Mouse (Mus musculus): ENCODE data around the gene Nr2e3.
"Not testable (repeated sequence)": the region's sequence is repeated elsewhere in the genome, so short reads cannot be mapped to it uniquely, and the experiment has no call there.

Nr2e3 gene

DNA sequence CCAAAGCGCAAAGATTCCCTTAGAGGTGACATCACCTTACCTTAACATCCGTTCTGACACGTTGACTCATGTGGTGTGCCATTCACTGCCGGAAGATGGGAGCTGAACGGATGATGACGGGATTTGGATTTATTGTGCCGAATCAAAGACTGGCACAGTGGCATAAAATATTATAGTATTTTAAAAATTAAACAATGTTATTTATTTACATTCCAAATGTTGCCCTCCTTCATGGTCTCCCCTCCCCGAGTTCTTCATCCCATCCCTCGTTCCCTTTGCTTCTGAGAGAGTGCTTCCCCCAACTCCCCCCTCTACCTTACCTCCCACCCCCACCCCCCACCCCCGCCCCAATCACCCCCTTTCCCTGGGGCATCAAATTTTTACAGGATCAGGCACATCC is at the start of gene Nr2e3:
TSS of gene Nr2e3 (minus strand) at position 101 of the 400 bp plus-strand sequence.
- no peak for DNase-seq

DNA sequence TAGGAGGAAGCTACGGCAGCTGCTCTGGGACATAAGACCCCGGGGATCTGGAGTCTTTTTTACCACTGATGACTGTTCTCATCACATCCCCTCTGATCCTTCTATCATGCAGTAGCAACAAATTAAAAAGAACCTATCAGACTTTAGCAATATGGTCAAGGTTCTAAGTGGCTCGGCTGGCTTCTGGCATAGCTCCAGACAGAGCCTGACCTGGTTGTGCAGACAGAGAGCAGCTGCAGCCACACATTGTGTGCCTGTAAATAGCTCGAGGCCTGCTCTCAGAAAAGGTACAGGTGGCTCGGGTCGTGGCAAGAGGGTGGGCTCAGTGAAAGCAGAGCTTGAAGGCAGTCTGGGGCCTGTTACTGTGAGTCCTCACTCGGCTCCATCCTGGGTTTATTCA is 48.5 kb upstream of the Nr2e3 start:
- no peak for DNase-seq

DNA sequence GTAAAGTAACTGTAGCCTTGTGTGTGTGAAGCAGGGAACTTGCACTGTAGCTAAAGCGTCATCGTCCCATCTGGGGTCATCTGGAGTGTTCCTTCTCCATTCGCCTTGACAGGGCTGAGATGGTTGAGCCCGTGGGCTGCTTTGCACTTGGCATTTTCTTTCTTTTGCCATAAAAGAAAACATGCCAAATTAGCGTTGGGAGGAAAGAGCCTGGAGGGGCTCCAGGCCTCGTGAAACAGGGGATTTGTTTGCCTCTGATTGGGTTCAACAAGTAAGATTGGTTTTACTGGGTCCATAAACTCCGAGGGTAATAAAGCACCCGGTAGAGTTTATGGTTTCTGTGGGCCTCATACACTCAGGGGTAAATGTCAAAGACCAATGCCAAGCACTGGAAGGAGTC is 41.9 kb upstream of the Nr2e3 start:
- no peak for DNase-seq

DNA sequence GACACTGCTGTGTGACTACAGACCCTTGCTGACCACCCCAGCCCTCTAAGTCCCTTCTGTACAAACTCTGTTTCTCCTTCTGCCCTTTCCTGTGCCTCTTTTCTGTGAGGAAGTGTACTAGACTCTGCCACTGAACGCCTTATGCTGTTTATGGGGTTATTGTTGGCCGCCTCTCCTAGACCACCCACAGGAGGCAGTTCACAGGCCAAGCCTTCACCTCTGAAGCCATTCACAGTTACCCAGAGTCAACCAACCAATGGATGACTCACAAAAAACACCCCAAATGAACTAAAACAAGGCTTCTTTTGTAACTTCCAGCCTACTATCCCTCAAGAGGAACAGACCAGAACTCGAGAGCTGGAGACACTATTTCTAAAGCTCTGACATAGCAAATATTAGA is 41.0 kb upstream of the Nr2e3 start:
- no peak for DNase-seq

DNA sequence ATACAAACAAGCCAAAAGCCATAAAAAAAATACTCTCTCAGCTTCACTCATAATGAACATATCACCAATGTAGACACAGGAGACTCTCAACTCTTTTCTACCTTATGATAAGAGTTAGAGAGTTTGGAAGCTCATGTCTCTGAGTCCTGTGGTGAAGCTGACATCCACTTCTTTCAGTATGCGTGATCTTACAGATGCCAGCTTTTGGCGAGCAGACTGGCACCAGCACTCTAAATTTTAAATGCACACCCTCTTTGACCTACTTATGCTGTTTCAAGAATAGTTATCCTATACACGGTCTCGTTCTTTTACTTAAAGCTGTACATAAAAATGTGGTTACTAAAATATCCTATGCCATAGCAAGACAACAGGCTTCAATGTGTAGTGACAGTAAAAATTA is 37.3 kb upstream of the Nr2e3 start:
- no peak for DNase-seq

DNA sequence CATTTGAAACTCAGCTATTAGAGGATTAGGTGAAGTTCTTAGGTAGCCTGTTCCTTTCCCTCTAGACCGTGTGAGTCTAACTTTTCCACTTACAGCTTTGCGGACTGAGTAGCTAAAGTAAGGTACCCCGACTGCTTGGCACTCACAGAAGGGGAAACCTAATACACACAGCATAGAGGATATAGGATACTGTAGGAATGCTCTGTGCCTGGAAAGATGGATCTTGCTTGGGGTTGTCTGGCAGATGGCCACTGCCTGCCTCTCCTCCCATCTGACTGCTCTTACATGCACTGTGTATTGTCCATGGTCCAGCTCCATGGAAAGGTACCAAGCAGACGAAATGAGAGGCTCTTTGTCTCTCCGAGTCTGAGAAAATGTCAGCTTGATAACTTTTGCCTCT is 30.9 kb upstream of the Nr2e3 start:
- DNase-seq: no peak

DNA sequence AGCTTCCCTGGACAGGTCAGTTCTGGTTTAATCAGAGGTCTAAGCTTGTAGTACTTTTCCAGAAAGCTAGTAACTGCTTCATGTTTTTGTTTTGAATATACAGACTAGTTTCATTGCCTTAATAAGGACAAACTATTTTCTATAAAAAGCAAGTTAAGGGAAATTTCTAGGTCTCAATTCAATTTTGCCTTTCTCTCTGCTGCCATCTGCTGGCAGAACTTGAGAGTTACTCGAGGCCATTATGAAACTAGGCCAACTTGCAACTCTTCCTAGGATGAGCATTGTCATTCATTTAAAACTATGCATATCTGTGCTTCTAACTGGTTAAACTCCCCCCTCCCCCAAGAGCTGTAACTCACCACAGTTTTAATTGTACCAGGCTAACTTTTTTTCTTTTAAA is 29.4 kb upstream of the Nr2e3 start:
- peak; percentile 78 for DNase-seq

DNA sequence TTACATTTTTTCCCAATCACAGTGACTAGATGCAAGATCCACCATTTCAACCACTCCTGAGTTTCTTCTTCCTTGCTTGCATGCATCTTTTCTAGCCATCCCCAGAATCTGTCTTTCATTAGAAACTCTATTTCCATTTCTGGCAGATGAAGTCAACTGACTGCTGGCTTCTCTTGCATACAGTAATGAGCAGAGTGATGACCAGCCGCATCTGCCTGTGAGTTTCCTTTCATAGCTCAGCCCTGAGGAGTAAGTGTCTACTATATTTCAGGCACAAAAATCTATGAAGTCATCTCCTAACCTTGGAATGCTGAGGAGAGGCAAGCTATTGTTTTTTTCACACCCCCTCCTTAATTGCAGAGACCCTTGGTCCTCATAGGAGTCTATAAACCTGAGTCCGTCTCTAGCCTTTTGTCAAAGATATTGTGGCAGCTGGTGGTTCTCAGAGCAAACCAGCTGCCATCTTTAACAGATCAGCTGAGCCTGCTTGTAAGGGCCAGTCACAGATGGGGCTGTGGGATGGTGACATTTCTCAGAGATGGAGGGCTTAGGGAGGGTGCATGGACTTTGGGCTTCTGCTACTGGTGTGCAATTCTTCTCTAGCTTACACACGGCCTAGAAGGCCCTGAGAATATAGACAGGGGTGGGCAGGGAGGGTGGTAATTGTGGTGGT is 25.6 kb upstream of the Nr2e3 start:
- DNase-seq: no peak

DNA sequence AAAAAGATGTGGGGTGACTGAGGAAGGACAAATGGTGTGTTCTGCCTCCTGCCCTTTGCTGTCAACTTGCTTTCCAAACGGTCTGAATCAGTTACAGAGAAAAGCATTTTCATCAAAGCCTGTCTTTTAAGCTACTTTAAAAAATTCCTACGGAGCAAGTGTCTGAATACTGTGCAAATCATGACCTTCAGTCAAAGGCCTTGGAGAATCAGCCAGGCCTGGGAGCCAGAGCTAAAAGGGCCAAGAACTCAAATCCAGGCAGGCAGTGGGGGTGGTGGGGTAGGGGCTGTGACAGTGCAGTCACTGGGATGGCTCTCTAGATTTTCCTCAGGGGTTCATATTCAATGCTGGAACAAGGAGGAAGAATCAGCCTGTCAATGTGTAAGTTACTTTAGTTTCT is 20.7 kb upstream of the Nr2e3 start:
- DNase-seq: no peak

DNA sequence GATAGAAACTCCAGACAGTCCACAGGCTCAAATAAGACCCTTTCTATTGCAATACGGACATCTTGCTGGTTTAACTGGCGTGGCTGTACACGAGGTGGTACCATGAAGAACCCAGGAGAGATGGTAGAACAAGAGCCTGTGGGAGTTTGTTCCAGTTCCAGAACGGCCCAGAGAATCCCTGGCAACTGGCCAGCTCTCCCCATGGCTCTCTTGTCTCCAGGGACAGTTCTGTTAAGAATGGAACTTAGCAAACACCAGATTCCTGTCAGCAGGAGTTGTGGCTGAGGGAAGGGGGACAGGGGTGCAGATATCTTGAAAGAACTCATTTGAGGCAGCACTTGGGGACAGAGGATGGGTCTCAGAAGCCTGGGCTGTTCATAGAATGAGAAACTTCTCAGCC is 10.8 kb upstream of the Nr2e3 start:
- no peak for DNase-seq

DNA sequence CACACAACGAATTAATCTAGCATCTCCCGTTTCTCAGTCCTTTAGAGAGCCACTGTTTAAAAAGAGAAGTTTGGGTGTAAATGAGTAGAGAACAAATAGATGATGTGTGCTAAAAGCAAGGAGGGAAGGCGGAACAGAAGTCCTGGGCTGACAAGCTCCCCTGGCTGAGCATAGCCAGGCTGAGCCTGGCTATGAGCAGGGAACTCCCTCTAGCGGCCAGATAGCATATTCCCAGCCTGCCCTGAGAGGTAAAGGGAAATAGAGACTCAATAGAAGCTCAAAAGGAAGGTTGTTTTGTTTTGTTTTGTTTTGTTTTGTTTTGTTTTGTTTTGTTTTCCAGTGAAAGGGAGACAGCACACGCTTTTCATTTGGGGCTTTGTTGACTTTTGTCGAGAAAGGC is 8.9 kb upstream of the Nr2e3 start:
- peak; percentile 77 for DNase-seq

DNA sequence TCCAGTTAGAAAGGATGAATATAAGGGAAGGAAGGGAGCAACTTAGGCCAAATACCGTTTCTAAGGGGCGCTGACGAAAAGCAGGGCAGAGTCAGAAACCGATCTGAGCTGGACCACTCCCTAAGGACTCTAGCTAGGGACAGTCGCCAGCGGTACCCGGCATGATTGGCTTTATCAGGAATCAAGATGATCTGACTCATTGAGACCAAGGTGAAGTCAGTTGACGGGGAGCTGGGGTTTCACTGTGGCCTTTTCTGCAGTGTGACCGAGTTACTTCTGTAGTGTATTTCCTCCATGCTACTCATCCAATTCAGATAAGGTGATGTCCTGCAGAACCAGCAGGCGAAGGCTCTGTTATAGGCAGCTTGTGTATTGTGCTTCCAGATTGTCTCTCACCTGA is 4.6 kb upstream of the Nr2e3 start:
- no peak for DNase-seq

DNA sequence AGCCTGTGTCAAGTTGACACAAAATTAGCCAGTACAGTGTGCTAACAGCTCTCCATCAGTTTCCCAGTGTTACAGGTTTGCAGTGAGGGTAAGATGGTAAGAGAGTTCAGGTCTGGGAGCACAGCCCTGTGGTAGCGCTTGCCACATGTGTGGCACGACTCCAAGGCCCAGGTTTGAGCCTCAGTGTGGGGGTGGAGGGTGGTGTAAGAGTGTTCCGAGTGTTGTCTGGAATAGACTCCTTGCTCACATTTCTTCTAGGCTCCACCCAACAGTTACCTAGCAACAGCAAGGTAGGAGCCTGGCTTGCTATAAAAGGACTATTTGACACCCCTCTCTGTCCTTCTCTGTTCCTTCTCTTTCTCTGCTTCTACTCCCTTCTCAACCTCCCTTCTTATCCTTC is 3.9 kb upstream of the Nr2e3 start:
- DNase-seq: no peak

DNA sequence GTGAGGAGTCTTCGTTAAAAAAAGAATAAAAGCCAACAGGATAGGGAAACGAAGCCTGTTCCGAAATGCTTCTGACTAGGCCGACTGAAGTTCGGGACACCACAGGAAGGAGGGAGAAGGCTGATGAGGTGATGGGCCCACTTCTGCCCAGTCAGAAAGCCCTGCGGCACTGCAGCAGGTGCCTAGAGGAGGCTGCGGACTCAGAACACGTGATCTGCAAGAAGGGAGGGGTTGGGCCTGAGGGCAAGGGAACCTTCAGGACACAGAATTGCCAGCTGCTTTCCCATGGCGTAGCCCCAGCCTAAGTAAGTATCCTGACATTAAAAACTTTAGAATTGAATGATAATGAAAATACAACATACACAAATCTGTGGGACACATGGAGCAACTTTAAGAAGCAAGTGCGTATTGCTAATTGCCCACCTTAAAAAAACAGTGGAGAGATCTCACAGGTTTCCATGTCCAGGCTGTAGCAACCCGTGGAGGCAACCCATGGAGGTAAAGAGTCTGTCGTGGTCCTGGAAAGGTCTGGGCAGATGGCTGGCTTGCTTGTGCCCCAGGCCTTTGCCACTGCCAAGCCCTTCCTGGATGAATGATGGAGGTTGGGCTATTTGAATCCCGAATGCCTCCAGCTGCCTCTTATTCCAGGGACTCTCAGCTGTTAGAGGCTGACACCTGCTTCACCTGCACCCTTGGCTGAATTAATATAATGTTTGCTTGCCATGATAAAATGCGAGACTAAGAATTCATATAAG is 919 bp upstream of the Nr2e3 start:
- no peak for DNase-seq

DNA sequence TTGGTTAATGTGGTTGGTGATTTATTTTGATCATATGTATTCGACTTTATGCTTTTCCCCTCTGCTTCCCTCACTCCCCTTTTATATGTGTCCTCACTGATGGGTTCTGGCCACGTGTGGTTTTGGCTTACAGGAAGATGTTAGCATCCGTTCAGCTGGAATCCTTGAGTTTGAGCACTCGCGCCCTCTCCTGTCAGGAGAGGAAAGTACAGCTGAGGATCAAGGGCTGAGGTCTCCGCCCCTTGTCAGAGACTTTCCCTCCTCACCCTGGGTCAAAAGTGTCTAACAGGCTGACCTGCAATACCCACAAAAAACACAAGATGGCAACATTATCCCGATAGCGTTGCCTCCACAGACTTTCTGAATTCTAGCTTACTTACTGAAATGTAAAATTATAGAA is 1.2 kb downstream of the Nr2e3 start:
- peak; percentile 87 for DNase-seq

DNA sequence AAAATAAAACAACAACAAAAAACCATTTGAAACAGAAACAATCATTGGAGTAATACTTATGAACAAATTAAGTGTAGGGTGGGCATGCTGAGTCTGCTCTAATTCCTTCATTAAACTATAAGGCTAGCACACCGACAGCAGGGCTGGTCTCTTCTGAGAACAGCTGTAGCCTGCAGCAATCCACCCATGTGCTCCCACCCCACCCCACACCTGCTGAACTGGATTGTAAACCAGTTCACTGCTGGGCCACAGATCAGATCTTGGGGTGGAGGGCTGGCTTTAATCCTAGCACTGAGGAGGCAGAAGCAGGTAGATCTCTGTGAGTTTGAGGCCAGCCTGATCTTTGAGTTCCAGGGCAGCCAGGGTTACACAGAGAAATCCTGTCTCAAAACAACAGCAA is 2.3 kb downstream of the Nr2e3 start:
- not testable (repeated sequence) for DNase-seq

DNA sequence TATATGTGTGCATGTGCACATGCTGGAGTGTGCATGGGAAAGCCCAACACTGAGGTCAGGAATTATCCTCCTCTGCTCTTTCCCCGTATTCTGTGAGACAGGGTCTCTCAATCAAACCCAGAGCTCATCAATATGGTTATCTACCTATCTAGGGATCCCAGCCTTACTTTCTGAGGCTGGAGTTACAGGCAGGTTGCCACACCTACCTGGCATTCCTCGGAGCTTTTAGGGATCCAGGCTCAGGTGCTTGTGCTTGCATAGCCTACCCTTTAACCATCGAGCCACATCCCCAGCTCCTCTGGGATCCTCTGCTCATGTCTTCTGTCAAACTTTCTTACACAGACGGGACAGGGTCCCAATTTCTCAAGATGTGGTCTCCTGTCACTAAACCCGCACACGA is 4.0 kb downstream of the Nr2e3 start:
- no peak for DNase-seq

DNA sequence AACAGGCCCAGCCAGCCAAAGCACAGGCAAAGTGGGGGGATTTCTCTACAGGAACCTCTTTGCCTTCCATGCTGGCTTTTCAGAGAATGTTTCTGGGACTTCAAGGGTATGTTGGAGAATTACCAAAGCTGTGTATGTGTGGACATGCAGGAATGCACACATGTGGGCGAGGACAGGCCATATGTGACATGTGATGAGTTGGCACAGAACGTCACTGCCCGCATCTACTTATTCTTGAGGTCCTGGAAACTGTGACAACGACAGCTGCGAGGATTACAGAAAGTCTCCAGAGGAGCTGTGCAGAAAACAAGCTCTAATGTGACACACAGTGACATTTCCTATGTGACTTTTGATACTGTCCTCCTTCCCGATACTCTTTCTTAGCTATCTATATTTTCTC is 4.8 kb downstream of the Nr2e3 start:
- DNase-seq: no peak

DNA sequence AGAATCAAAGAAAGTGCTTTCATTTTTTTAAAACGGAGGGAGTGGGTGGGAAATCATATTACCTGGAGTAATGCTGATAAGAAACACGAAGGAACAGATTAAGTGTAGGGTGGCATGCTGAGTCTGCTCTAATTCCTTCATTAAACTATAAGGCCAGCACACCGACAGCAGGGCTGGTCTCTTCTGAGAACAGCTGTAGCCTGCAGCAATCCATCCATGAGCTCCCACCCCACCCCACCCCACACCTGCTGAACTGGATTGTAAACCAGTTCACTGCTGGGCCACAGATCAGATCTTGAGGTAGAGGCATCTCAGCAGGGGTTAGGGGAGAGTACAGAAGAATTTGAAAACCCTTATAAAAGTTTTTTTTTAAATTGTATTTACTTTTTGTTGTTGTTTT is 5.3 kb downstream of the Nr2e3 start:
- DNase-seq: no peak

DNA sequence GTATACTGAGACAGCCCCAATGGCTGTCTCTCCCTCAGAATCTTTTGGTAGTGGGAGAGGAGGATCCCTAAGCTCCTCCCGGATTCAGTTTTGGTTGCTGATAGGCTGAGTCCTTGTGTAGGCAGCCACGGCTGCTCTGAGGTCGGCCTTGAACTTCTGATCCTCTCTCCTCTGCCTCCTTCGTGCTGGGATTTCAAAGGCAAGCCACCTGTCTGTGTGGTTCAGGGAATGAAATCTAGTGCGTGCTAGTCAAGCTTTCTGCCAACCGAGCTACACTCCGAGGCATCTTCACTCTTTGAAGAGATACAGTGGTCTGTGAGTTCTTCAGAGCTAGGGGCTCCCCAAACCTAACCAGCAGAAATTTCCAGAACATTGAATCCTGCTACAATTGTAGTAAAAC is 6.9 kb downstream of the Nr2e3 start:
- no peak for DNase-seq

DNA sequence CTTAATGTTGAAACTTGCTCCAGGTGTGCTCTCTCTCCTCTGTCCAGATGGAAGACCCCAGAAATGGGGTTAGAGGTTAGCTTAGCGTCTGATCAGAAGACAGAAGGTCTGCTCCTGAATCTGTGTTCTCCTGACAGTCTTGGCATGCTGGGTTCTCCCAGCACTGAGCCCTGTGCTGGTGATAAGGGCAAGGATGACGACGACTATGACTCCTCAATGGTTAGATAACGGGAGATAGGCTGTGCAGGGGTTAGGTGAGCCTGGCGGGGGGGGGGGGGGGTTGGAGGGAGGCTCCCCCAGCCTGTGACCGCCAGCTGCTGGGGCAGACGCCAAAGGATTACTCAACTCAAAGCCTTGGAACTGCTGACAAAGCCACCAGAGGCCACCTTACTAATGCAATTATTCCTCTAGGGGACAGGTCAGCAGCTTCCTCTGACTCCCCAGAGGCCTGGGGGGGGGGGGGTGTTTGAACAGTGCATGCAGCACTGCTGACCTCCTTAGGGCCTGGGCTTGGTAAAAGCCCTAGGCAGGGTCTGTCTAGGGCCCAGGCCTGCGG is 7.9 kb downstream of the Nr2e3 start:
- DNase-seq: peak; percentile 3

DNA sequence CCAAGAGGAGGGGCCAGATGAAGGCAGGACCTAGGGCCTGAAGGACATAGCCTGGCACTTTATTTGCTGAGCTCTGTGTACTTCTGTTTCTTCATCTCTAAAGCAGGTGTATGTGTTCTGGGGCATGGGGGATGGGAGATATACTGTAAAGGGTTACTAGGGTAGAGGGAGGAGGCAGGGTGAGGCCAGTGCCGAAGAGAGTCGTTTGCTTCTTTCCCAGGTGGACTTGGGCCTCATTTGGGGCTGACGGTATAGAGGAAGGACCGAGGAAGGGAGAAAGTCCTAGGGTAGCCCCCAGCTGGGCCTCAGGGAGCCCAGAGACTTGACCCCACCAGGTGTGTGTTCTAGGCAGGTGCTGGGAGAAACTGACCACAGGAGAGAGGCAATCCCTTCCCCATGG is 8.5 kb downstream of the Nr2e3 start:
- DNase-seq: peak; percentile 2

DNA sequence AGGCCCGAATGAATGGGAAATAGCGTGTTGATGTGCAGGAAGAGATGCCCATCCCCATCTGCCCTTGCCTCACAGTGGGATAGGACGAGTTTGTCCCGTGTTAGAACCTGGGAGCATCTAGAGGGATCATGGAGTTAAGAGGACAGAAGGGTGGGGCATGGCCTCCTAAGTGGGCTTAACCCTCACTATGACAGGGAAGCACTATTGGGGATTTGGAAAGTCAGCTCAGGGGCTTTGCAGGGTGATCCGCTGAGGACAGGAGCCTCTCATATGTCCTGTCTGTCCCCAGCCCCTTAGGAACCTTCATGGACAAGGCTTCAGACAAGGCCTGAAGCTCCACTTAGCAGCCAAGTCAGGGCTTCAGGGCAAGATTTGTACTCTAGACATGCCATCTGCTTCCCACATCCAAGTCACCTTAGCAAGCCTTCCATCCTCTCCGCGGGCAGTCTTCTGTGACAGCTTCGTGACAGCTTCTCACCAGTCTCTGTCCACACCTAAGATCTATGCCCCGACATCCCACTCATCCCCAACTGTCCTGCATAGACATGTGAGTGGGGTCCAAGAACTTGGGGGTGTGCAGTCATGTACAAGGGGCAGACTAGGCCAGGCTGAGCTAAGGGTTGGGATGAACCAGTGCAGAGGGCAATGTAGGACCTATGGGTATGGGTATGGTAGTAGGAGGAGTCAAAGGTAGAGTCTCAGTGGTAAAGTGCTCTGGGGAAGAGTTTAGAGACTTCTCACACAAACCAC is 9.3 kb downstream of the Nr2e3 start:
- no peak for DNase-seq

DNA sequence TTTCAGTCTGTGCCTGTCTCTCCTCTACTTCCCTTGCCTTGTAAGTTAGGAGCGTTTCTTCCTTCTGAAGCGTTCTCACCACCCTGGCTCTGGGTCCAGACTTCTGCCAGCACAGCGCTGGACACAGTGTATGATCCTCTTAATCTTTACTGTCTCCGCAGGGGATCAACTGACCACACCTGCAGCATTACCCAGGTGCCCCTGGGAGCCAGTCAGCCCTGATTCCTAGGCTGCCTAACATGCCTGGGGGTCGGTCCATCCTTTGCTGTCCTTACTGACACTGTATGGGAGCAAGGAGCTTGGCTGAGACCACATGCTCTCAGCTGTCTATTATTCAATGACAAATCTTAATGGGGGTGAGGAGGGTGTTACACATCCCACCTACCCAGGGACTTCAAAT is 10.5 kb downstream of the Nr2e3 start:
- DNase-seq: no peak

Data from thymus, postnatal 4 days (tissue).